Mouse (Mus musculus) kidney, adult 8-10 months (tissue): ENCODE results near the gene Ddx1.

Experiments used
- DNase-seq, 2 experiments: peaks; one replicate each; pipeline ENCODE4 v3.0.0; 2022

Gene Ddx1

GRCm38 (mm10) chr12:13248691-13249572, at the start of gene Ddx1:
Gene Ddx1, minus strand, starts transcription at chr12:13249213.
- peak; percentile 63 to 82 for DNase-seq

GRCm38 (mm10) chr12:13293421-13293881, 44.4 kb upstream of the Ddx1 start:
- DNase-seq: no peak

GRCm38 (mm10) chr12:13291453-13291852, 42.4 kb upstream of the Ddx1 start:
- DNase-seq: no peak

- DNase-seq: no peak
Measured at GRCm38 (mm10) chr12:13269570-13270390, 20.8 kb upstream of the Ddx1 start.

GRCm38 (mm10) chr12:13268826-13269449, 19.9 kb upstream of the Ddx1 start, which contains the start of gene Nbas:
Gene Nbas, plus strand, starts transcription at chr12:13269133.
- peak; percentile 70 to 89 for DNase-seq

- DNase-seq: no peak
Measured at GRCm38 (mm10) chr12:13268412-13268811, 19.4 kb upstream of the Ddx1 start.

GRCm38 (mm10) chr12:13255701-13256100, 6.7 kb upstream of the Ddx1 start:
- no peak for DNase-seq

- DNase-seq: no peak
Measured at GRCm38 (mm10) chr12:13255068-13255467, 6.1 kb upstream of the Ddx1 start.

GRCm38 (mm10) chr12:13249573-13249919, 533 bp upstream of the Ddx1 start:
- no peak for DNase-seq

- DNase-seq: no peak
Measured at GRCm38 (mm10) chr12:13242453-13242852, 6.6 kb downstream of the Ddx1 start.

GRCm38 (mm10) chr12:13218101-13218514, 30.9 kb downstream of the Ddx1 start:
- DNase-seq: peak; percentile 38 to 43

GRCm38 (mm10) chr12:13217568-13217967, 31.4 kb downstream of the Ddx1 start:
- DNase-seq: peak in 1 of 2 experiments; percentile 47

GRCm38 (mm10) chr12:13216501-13217103, 32.4 kb downstream of the Ddx1 start:
- DNase-seq: no peak

- DNase-seq: peak; percentile 82 to 92
Measured at GRCm38 (mm10) chr12:13214345-13215278, 34.4 kb downstream of the Ddx1 start.

- peak; percentile 72 to 73 for DNase-seq
Measured at GRCm38 (mm10) chr12:13211746-13212482, 37.1 kb downstream of the Ddx1 start.

- no peak for DNase-seq
Measured at GRCm38 (mm10) chr12:13209692-13210377, 39.2 kb downstream of the Ddx1 start.

GRCm38 (mm10) chr12:13208983-13209451, 40.0 kb downstream of the Ddx1 start:
- DNase-seq: peak; percentile 73 to 83

GRCm38 (mm10) chr12:13208517-13208916, 40.5 kb downstream of the Ddx1 start:
- DNase-seq: no peak

GRCm38 (mm10) chr12:13207099-13207498, 41.9 kb downstream of the Ddx1 start:
- peak; percentile 48 to 51 for DNase-seq

GRCm38 (mm10) chr12:13205733-13206132, 43.3 kb downstream of the Ddx1 start:
- DNase-seq: no peak
